Mouse (Mus musculus): ENCODE results near the gene Gm8271. TPM values are rescaled to one million over a fixed set of nuclear protein-coding genes. Genes with fewer than 3 reads are reported as not detected.
"Not testable (repeated sequence)": the region's sequence is repeated elsewhere in the genome, so short reads cannot be mapped to it uniquely, and the experiment has no call there.

Gene Gm8271
- not detected in 2 replicates for total RNA-seq (2021)
- long read RNA-seq, result 0 reads

DNA sequence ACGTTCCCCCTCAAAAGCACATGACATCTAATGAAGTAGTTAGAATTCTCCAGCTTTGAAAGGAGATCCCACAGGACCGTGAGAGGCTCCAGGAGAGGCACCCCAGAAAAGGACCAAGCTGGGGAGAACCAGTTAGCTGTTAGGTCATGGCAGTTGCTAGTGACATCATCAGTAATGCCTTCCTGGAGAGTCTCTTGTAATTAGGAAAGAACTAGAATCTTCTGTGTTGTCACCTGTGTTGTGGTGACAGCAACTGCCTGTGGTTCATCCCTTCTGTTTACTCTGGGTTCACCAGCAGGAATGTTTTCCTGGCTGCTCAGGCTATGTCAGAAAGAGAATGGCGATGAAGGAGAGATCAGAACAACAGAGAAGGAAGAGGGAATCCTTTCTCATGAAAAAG lies at the start of gene Gm8271:
Gm8271 (plus strand) TSS at position 301 of the 400 bp plus-strand sequence.
- DNase-seq, result not testable (repeated sequence)

DNA sequence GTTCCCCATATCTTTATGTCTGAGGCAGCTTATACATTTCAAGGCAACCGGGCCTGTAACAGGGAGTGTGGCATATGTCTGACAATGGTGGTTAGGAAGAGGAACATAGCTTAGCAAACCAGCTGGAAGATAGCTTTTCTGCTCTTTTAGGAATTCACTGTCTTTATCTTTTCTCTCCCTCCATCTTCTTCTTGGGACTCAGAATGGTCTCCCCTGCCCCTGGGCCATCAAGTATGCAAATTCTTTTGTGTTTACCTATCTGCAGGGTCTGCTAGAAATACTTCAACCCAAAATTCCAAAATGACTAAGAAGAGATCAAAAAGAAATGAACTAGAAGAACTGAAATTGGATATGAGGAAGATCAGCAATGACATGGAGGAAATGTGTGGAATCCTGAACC lies 21.4 kb upstream of the Gm8271 start, which contains the start of gene Gm3317:
Gm3317 (plus strand) TSS at position 301 of the 400 bp plus-strand sequence.
- not testable (repeated sequence) for DNase-seq

Other genes with a start within 250 kb of the Gm8271 start
- not detected in 2 replicates for gene Gm8297, start 201.9 kb upstream of the Gm8271 start, total RNA-seq (2021)
- gene Gm3298, start 169.9 kb upstream of the Gm8271 start, total RNA-seq (2021), result not detected in 2 replicates
- not detected in 2 replicates for gene 4930555G01Rik, start 135.2 kb upstream of the Gm8271 start, total RNA-seq (2021)
- not detected in 2 replicates for gene Gm8281, start 114.8 kb upstream of the Gm8271 start, total RNA-seq (2021)
- gene Gm8279, start 54.3 kb upstream of the Gm8271 start, total RNA-seq (2021), result not detected in 2 replicates
- not detected in 2 replicates for gene Gm3317, start 21.3 kb upstream of the Gm8271 start, total RNA-seq (2021)
- gene Gm3526, start 74.8 kb downstream of the Gm8271 start, total RNA-seq (2021), result not detected in 2 replicates
- not detected in 2 replicates for gene Gm3542, start 149.1 kb downstream of the Gm8271 start, total RNA-seq (2021)
- gene Gm3500, start 203.3 kb downstream of the Gm8271 start, total RNA-seq (2021), result not detected in 2 replicates

Measured in adrenal gland, postnatal 25 days (tissue).